Mouse (Mus musculus) forebrain, embryonic 15.5 days (tissue): Measurements from ENCODE around the gene Slc17a7. TPM values are rescaled to one million over a fixed set of nuclear protein-coding genes. Genes with fewer than 3 reads are reported as not detected.

ENCODE experiments used
- ATAC-seq: fragments of 200-750 bp; cut with Nextera tagmentation; replicated peaks from 2 replicates; pipeline ENCODE4 v1.8.0; 2017; ENCODE audit warnings: mild to moderate bottlenecking, moderate TSS enrichment, moderate library complexity
- H3K27ac ChIP-seq: fragments of 300-500 bp; sonication (generic); replicated peaks from 2 replicates; pipeline ENCODE4 v1.5.1; 2015; ENCODE audit warnings: mild to moderate bottlenecking, inconsistent platforms
- H3K27me3 ChIP-seq: fragments of 300-500 bp; sonication (generic); 2 replicates; pipeline ENCODE4 v1.6.1; 2015; ENCODE audit warnings: inconsistent platforms
- H3K36me3 ChIP-seq: fragments of 300-500 bp; sonication (generic); 2 replicates; pipeline ENCODE4 v1.6.1; 2015; ENCODE audit warnings: mild to moderate bottlenecking, inconsistent platforms
- H3K4me1 ChIP-seq: fragments of 300-500 bp; sonication (generic); 2 replicates; pipeline ENCODE4 v1.6.1; 2015; ENCODE audit warnings: inconsistent platforms
- H3K4me2 ChIP-seq: fragments of 300-500 bp; sonication (generic); replicated peaks from 2 replicates; pipeline ENCODE4 v1.6.1; 2015; ENCODE audit warnings: mild to moderate bottlenecking, inconsistent platforms
- H3K4me3 ChIP-seq: fragments of 300-500 bp; sonication (generic); 2 replicates; pipeline ENCODE4 v1.5.1; 2015; ENCODE audit warnings: mild to moderate bottlenecking, inconsistent platforms
- H3K9ac ChIP-seq: fragments of 300-500 bp; sonication (generic); replicated peaks from 2 replicates; pipeline ENCODE4 v1.6.1; 2015; ENCODE audit warnings: mild to moderate bottlenecking, inconsistent platforms
- H3K9me3 ChIP-seq: fragments of 300-500 bp; sonication (generic); 2 replicates; pipeline ENCODE4 v1.6.1; 2016; ENCODE audit warnings: inconsistent platforms
- WGBS: fragments of 180-500 bp; shearing (Covaris S2); methylation state at CpG from one replicate; pipeline ENCODE4 v1.1.7; 2015; ENCODE audit warnings: mixed read lengths; 5-methylcytosine and 5-hydroxymethylcytosine counted together
- polyA plus RNA-seq: library from polyadenylated mRNA; unstranded; fragments of >200 nt; fragmentation: Nextera tagmentation; extraction: Ambion mirVana; gene quantifications from 2 replicates; pipeline ENCODE4 v1.2.1, GENCODE M21; 2015

Gene Slc17a7
- polyA plus RNA-seq, 1 experiment from 2014 or later, result 20.1 TPM

- peak within 1 kb of the TSS; percentile 46 for H3K4me3 ChIP-seq
- H3K4me1 ChIP-seq, result peaks cover 10% of the 10 kb centered on the region
- H3K27ac ChIP-seq, result no peak within 1 kb of the TSS
- no peaks in the 10 kb centered on the region for H3K9me3 ChIP-seq
- H3K36me3 ChIP-seq, result no peaks in the 10 kb centered on the region
- H3K27me3 ChIP-seq, result no peaks in the 10 kb centered on the region; the same call in 1 of the 2 replicates
- peak; percentile 88 for ATAC-seq
- H3K4me2 ChIP-seq, result peak within 1 kb of the TSS; percentile 79
- WGBS, result 2% methylated on average over 29 of the region's 29 CpGs
- H3K9ac ChIP-seq, result peak within 1 kb of the TSS; percentile 55
Measured at GRCm38 (mm10) chr7:45135993-45136567, 27.7 kb upstream of the Slc17a7 start, which contains the start of the genes Gm45713 and Flt3l. Gene Gm45713, minus strand, starts transcription at chr7:45136231. Gene Flt3l, minus strand, starts transcription at chr7:45136432.

GRCm38 (mm10) chr7:45137171-45138006 is 26.4 kb upstream of the Slc17a7 start:
- WGBS, result 85% methylated on average over 12 of the region's 12 CpGs
- H3K9me3 ChIP-seq, result no peaks in the 10 kb centered on the region
- no peak overlapping the region for H3K4me2 ChIP-seq
- H3K9ac ChIP-seq, result no peak overlapping the region
- no peaks in the 10 kb centered on the region for H3K36me3 ChIP-seq
- peaks cover 10% of the 10 kb centered on the region for H3K4me1 ChIP-seq
- no peak for ATAC-seq
- no peaks in the 10 kb centered on the region; the same call in 1 of the 2 replicates for H3K27me3 ChIP-seq
- H3K4me3 ChIP-seq, result no peak overlapping the region
- H3K27ac ChIP-seq, result no peak overlapping the region

- Histone ChIP-seq H3K27me3 (no peaks in the 10 kb centered on the region; the same call in 1 of the 2 replicates), H3K4me3 (no peak overlapping the region), H3K9ac (no peak overlapping the region), H3K27ac (no peak overlapping the region), H3K9me3 (no peaks in the 10 kb centered on the region), H3K36me3 (no peaks in the 10 kb centered on the region), H3K4me2 (no peak overlapping the region), H3K4me1 (peaks cover 10% of the 10 kb centered on the region)
- ATAC-seq, result no peak
- WGBS, result 79% methylated on average over 1 of the region's 1 CpGs
Measured at GRCm38 (mm10) chr7:45138403-45138802, 25.3 kb upstream of the Slc17a7 start.

GRCm38 (mm10) chr7:45139904-45140723 is 23.6 kb upstream of the Slc17a7 start:
- ATAC-seq, result no peak
- Histone ChIP-seq H3K9ac (no peak overlapping the region), H3K27me3 (no peaks in the 10 kb centered on the region; the same call in 1 of the 2 replicates), H3K4me3 (no peak overlapping the region), H3K4me2 (no peak overlapping the region), H3K27ac (no peak overlapping the region), H3K4me1 (peaks cover 10% of the 10 kb centered on the region), H3K36me3 (no peaks in the 10 kb centered on the region; the same call in 1 of the 2 replicates), H3K9me3 (no peaks in the 10 kb centered on the region)
- WGBS, result 78% methylated on average over 8 of the region's 8 CpGs

DNA sequence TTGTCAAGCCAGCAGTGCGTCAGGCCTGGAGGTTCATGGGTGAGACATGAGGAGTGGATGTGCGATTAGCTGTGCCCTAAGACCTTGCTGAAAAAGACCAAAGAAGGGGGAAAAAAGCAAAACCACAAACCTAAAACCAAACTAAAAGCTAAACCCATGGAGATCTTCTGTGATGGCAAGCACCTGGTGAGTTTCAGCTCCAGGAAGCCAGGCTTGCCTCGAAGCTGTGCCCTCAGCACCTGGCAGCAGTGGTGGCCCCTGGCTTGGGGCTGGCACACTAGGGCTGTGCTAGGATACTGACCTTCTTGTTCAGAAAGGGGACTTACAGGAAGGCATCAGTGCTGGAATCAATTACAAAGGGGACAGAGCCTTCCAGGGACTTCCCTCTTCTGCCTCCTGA is 22.4 kb upstream of the Slc17a7 start:
- Histone ChIP-seq H3K4me2 (no peak overlapping the region), H3K27ac (no peak overlapping the region), H3K4me3 (no peak overlapping the region), H3K27me3 (no peaks in the 10 kb centered on the region), H3K9me3 (no peaks in the 10 kb centered on the region), H3K9ac (no peak overlapping the region), H3K36me3 (no peaks in the 10 kb centered on the region; the same call in 1 of the 2 replicates), H3K4me1 (peaks cover 2% of the 10 kb centered on the region; the same call in 1 of the 2 replicates)
- WGBS, result 92% methylated on average over 3 of the region's 3 CpGs
- no peak for ATAC-seq

DNA sequence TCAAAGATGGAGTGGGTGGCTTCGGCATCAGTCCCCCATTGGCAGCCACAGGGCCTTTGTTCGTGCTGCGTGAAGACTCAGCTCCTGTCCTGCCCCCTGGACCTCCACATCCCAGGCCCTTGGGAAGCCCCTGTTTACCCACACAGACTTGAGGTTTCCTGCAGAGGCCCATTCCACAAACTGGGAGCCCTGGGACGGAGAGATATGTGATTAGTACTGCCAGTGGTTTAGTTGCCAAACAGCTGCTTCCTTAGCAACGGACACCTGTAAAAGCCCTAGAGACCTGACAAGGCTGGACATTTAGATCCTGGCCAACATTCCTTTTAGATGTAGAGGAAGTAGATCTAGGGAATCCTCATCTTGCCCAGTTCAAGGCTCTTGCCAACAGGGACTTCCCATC is 21.8 kb upstream of the Slc17a7 start:
- H3K4me3 ChIP-seq, result no peak overlapping the region
- no peaks in the 10 kb centered on the region for H3K27me3 ChIP-seq
- no peak for ATAC-seq
- H3K9me3 ChIP-seq, result no peaks in the 10 kb centered on the region
- H3K27ac ChIP-seq, result no peak overlapping the region
- no peak overlapping the region for H3K9ac ChIP-seq
- WGBS, result 94% methylated on average over 5 of the region's 5 CpGs
- H3K4me1 ChIP-seq, result no peaks in the 10 kb centered on the region
- no peaks in the 10 kb centered on the region; the same call in 1 of the 2 replicates for H3K36me3 ChIP-seq
- H3K4me2 ChIP-seq, result no peak overlapping the region

GRCm38 (mm10) chr7:45144368-45145174 is 19.2 kb upstream of the Slc17a7 start:
- H3K27me3 ChIP-seq, result no peaks in the 10 kb centered on the region
- no peak for ATAC-seq
- no peaks in the 10 kb centered on the region for H3K4me1 ChIP-seq
- 91% methylated on average over 13 of the region's 13 CpGs for WGBS
- no peak overlapping the region for H3K9ac ChIP-seq
- H3K4me2 ChIP-seq, result no peak overlapping the region
- H3K4me3 ChIP-seq, result no peak overlapping the region
- H3K36me3 ChIP-seq, result no peaks in the 10 kb centered on the region; the same call in 1 of the 2 replicates
- no peaks in the 10 kb centered on the region for H3K9me3 ChIP-seq
- no peak overlapping the region for H3K27ac ChIP-seq

- Histone ChIP-seq H3K4me2 (no peak overlapping the region), H3K36me3 (no peaks in the 10 kb centered on the region; the same call in 1 of the 2 replicates), H3K4me1 (no peaks in the 10 kb centered on the region), H3K9me3 (no peaks in the 10 kb centered on the region), H3K9ac (no peak overlapping the region), H3K27ac (no peak overlapping the region), H3K4me3 (no peak overlapping the region), H3K27me3 (no peaks in the 10 kb centered on the region)
- WGBS, result 92% methylated on average over 8 of the region's 8 CpGs
- ATAC-seq, result no peak
Measured at GRCm38 (mm10) chr7:45145460-45145859, 18.3 kb upstream of the Slc17a7 start.

- H3K9ac ChIP-seq, result no peak overlapping the region
- no peaks in the 10 kb centered on the region for H3K27me3 ChIP-seq
- ATAC-seq, result no peak
- no peaks in the 10 kb centered on the region; the same call in 1 of the 2 replicates for H3K36me3 ChIP-seq
- H3K4me1 ChIP-seq, result peaks cover 9% of the 10 kb centered on the region
- 90% methylated on average over 11 of the region's 11 CpGs for WGBS
- H3K27ac ChIP-seq, result no peak overlapping the region
- H3K4me3 ChIP-seq, result no peak overlapping the region
- H3K4me2 ChIP-seq, result no peak overlapping the region
- H3K9me3 ChIP-seq, result no peaks in the 10 kb centered on the region
Measured at GRCm38 (mm10) chr7:45147267-45147666, 16.5 kb upstream of the Slc17a7 start.

DNA sequence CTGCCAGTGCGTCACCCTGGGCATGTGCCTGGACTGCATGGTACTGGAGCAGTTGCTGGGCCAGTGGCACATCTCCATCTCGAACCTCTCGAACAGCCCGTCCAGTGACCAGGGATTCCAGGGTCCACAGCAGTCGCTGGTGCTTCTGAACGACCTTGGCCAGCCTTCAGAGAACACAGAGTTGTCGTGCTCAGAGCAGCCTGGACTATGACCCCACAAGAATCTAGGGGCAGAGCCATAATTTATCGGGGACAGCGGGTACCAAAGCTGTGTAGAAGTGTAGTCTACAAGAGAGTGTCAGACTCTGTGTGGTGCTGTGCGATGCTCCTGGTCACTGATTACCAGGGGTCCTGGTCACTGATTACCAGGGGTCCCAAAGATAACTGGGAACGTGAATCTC is 15.8 kb upstream of the Slc17a7 start:
- no peak for ATAC-seq
- no peak overlapping the region for H3K27ac ChIP-seq
- H3K9ac ChIP-seq, result no peak overlapping the region
- no peaks in the 10 kb centered on the region for H3K27me3 ChIP-seq
- H3K4me2 ChIP-seq, result no peak overlapping the region
- H3K4me1 ChIP-seq, result peaks cover 9% of the 10 kb centered on the region
- no peak overlapping the region for H3K4me3 ChIP-seq
- no peaks in the 10 kb centered on the region for H3K9me3 ChIP-seq
- no peaks in the 10 kb centered on the region; the same call in 1 of the 2 replicates for H3K36me3 ChIP-seq
- 93% methylated on average over 11 of the region's 11 CpGs for WGBS

DNA sequence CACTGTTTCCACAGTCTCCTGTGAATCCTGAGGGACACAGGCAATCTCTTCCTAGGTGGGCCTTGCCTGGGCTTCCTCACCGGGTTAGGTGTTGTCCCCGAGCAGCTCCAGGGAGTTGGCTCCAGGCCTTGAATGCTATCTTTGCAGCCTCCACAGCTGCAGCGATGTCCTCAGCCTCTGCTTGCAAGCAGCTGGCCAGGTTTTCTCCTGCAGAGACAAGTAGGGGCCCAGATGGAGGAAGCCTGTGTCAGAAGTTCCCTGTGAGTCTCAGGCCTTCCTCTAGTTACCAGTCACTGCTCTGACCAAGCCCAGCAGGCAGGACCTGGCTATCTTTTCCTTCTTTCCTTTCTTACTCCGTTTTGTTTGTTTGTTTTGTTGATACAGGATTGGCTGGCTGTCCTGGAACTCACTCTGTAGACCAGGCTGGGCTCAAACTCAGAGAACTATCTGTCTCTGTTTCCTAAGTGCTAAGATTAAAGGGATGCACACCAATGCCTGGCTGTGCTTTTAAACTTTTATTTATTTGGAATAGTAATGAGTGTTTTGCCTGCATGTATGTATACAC is 15.1 kb upstream of the Slc17a7 start:
- Histone ChIP-seq H3K27ac (no peak overlapping the region), H3K4me3 (no peak overlapping the region), H3K9ac (no peak overlapping the region), H3K4me2 (no peak overlapping the region), H3K36me3 (no peaks in the 10 kb centered on the region; the same call in 1 of the 2 replicates), H3K4me1 (peaks cover 13% of the 10 kb centered on the region), H3K27me3 (no peaks in the 10 kb centered on the region), H3K9me3 (no peaks in the 10 kb centered on the region)
- WGBS, result 67% methylated on average over 4 of the region's 4 CpGs
- no peak for ATAC-seq
